Mouse (Mus musculus) B cell, adult 62 days (primary cell): ENCODE measurements around the gene Tmod3. TPM values are rescaled to one million over a fixed set of nuclear protein-coding genes. Genes with fewer than 3 reads are reported as not detected.

ENCODE experiments used
- total RNA-seq: library from RNA; stranded (reverse); gene quantifications from 4 replicates; pipeline ENCODE4 v1.2.4, GENCODE M21; 2023

Tmod3 gene
- 192 to 215 TPM (median 202 TPM) in 4 replicates for total RNA-seq

DNA sequence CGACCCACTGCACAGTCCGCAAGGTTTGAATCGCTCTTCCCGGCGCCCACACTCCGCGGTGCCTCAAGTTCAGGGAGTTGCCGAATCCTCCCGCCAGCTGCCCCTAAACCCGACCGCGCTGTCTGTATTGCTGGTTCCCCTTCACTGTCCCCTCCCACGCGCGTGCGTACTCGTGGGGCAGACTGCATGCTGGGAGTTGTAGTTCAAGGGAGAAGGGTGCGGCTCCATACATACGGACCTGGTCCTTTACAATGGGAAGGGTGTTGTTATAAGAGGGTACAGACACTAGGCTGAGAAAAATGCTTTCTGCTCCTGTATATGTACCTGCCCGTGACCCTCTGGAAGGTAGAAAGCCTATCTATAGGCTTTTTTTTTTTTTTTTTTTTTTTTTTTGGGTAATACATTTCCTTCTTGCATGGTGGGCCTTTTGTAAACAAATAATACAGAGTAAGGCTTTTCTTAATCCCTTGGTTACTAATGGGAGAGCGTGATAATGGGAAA is at the start of gene Tmod3:
Gene Tmod3 (minus strand): TSS at position 146 of the 501 bp plus-strand sequence.

Other genes with a start within 250 kb of the Tmod3 start
- gene Bcl2l10, start 211.9 kb downstream of the Tmod3 start, total RNA-seq: not detected in 4 replicates
- gene Mapk6, start 149.7 kb downstream of the Tmod3 start, total RNA-seq: 91.8 to 126 TPM (median 107 TPM) in 4 replicates
- gene Leo1, start 118.1 kb downstream of the Tmod3 start, total RNA-seq: 16.2 to 19.9 TPM (median 18.1 TPM) in 4 replicates
- gene Tmod2, start 51.7 kb upstream of the Tmod3 start, total RNA-seq: 1.3 to 3.3 TPM (median 2.3 TPM) in 4 replicates
- 1.3 to 2.7 TPM (median 2.3 TPM) in 4 replicates for gene Lysmd2, start 66.1 kb upstream of the Tmod3 start, total RNA-seq
- gene Scg3, start 124.4 kb upstream of the Tmod3 start, total RNA-seq: not detected in 4 replicates
- gene Bmp5, start 215.7 kb upstream of the Tmod3 start, total RNA-seq: not detected in 4 replicates